Mouse (Mus musculus) layer of hippocampus, postnatal 10 days (tissue): ENCODE measurements around the gene Gfra1. TPM values are rescaled to one million over a fixed set of nuclear protein-coding genes. Genes with fewer than 3 reads are reported as not detected.
A peak's percentile ranks its signal among the peaks of the same experiment; 100 is the strongest.

ENCODE experiments used
- DNase-seq, 2 experiments: peaks; one replicate each; pipeline ENCODE4 v3.0.0; 2021; ENCODE audit warnings: low spot score in 2 of 2
- long read RNA-seq: library from polyadenylated mRNA; stranded (forward); transcript quantifications from one replicate; pipeline ENCODE4 v2.0.0, GENCODE M21; 2023
- total RNA-seq, 2 experiments: library from RNA; stranded (reverse); gene quantifications; 2 replicates each; pipeline ENCODE4 v1.2.3; 2021

The Gfra1 gene
- 10 to 100 TPM; 50.9 to 52.8 TPM for total RNA-seq
- long read RNA-seq, full-length matches to known transcripts = 1 of 6 reads
- long read RNA-seq, partial matches to known transcripts = 0 of 6 reads
- long read RNA-seq, other reads (novel, unspliced or antisense) = 5 of 6 reads

GRCm38 (mm10) chr19:58455496-58456061, at the start of gene Gfra1:
Gene Gfra1, minus strand, starts transcription at chr19:58455909.
- DNase-seq = peak; percentile 74 to 77

- DNase-seq = peak in 1 of 2 experiments; percentile 23
Measured at GRCm38 (mm10) chr19:58500049-58500448, 44.3 kb upstream of the Gfra1 start.

- no peak for DNase-seq
Measured at GRCm38 (mm10) chr19:58499420-58499966, 43.8 kb upstream of the Gfra1 start.

GRCm38 (mm10) chr19:58497106-58497505, 41.4 kb upstream of the Gfra1 start:
- no peak for DNase-seq

- no peak for DNase-seq
Measured at GRCm38 (mm10) chr19:58486686-58487085, 31.0 kb upstream of the Gfra1 start.

- no peak for DNase-seq
Measured at GRCm38 (mm10) chr19:58482373-58482977, 26.8 kb upstream of the Gfra1 start.

- no peak for DNase-seq
Measured at GRCm38 (mm10) chr19:58474251-58474650, 18.5 kb upstream of the Gfra1 start.

GRCm38 (mm10) chr19:58469421-58469820, 13.7 kb upstream of the Gfra1 start:
- peak; percentile 95 for DNase-seq

GRCm38 (mm10) chr19:58468331-58468730, 12.6 kb upstream of the Gfra1 start:
- DNase-seq = no peak

GRCm38 (mm10) chr19:58463755-58464154, 8.0 kb upstream of the Gfra1 start:
- no peak for DNase-seq

- DNase-seq = no peak
Measured at GRCm38 (mm10) chr19:58460361-58461022, 4.8 kb upstream of the Gfra1 start.

GRCm38 (mm10) chr19:58456491-58457061, 867 bp upstream of the Gfra1 start:
- DNase-seq = peak in 1 of 2 experiments; percentile 26

GRCm38 (mm10) chr19:58455061-58455495, 631 bp downstream of the Gfra1 start:
- DNase-seq = peak; percentile 63 to 73

GRCm38 (mm10) chr19:58454261-58455060, 1.2 kb downstream of the Gfra1 start:
- DNase-seq = peak; percentile 70 to 74

- peak; percentile 22 to 38 for DNase-seq
Measured at GRCm38 (mm10) chr19:58453581-58453980, 2.1 kb downstream of the Gfra1 start.

- DNase-seq = peak; percentile 26 to 30
Measured at GRCm38 (mm10) chr19:58452941-58453551, 2.7 kb downstream of the Gfra1 start.

- DNase-seq = no peak
Measured at GRCm38 (mm10) chr19:58452178-58452819, 3.4 kb downstream of the Gfra1 start.

- no peak for DNase-seq
Measured at GRCm38 (mm10) chr19:58451323-58451722, 4.4 kb downstream of the Gfra1 start.

- peak in 1 of 2 experiments; percentile 25 for DNase-seq
Measured at GRCm38 (mm10) chr19:58450716-58451115, 5.0 kb downstream of the Gfra1 start.
